Mouse (Mus musculus): ENCODE measurements at regions not wholly inside any gene's neighbourhood (a gene's known extent, or its start where the extent isn't known, plus 50 kb on each side); places are given as distances from the start of the nearest gene placed in this dataset.

DNA sequence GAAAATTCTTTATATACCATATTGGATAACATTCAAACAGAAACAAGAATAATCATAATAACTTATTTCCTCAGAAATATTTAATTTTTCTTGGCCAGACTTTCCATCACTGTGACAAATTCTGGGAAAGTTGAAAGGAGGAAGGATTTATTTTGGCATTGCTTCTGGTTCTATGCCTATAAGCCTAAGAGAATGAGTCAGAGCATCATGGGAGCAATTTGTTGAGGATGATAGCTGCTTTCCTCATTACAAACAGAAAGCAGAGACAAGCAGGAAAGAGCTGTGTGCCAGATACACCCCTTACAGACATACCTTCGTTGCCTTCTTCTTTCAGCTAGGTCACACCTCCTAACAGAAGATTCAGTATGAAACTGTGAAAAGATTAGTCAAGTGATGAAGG, 115.3 kb downstream of the Rgs21 start:
- peak; percentile 2 for DNase-seq (ENCODE audit: low read depth)

DNA sequence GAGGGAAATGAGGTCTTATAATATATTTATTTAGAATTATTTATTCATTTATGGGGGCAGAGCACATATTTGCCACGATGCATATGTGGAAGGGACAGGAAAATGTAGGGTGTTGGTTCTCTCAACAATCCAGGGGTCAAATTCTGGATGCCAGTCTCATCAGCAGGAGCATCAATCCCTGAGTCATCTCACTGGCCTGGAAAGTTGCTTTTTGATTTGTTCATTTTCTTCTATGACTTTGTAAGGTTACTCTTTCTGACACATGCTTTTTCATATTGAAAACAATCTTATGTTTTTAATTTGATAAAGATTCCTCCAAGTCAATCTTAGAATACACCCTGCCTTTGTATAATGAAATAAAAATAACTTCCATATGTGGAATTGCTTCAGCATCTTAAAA, 115.7 kb downstream of the Rgs21 start:
- no peak for DNase-seq (ENCODE audit: low read depth)

DNA sequence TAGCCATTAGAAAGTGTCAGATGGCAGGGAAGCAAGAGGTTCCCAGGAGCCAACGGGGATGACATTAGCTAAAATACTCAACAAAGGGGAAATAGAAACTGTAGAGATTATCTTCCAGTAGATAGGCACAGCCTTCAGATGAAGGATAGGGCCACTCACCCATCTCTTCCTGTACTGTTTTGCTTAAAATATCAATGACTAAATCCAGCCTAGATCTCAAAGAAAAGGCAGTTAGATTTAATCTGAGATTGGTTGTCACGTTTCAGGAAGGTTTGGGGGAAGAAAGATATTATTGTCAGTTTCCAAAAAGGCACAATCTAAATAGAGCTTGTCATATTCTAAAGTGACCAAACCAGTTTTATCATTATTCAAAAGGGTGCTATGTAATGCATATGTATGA, 130.8 kb downstream of the Rgs21 start:
- DNase-seq (ENCODE audit: low read depth), result no peak

- DNase-seq (ENCODE audit: low read depth), result no peak
These were observed 134.7 kb downstream of the Rgs21 start for GRCm38 (mm10) chr1:144432816-144433215.

DNA sequence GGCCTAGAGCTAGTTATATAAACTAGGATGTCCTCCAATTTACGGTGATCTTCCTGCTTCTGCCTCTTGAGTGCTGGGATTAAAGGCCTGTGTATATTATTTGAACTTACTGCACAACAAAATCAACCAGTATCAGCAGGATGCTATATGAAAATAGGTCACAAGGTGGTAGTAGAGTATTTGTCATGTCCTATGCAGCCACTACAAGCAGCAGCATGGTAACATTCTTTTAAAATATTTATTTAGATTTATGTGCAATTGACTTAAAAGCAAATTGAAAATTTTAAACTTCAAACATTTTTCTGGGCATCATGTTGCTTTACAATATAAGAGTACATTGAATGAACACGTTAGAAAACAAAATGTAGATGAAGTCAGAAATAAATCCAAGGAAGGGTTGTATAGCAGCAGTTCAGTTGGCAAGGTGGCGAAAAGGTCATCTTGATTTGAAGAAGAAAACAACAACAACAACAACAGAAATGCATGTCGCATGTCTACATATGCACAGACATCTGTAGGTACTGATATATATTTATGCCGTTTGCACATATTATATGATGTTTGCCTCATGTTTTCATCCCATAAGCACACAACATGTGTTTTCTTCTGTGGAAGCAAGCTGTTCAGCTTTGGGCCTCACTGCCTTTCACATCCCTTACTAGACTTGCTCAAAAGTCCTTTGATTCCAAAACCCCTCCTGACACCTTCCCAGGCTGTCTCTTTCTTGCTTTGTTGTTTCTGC, 135.8 kb downstream of the Rgs21 start:
- peak; percentile 19 for DNase-seq (ENCODE audit: low read depth)

GRCm38 (mm10) chr1:144421374-144421773, 146.1 kb downstream of the Rgs21 start:
- DNase-seq (ENCODE audit: low read depth), result no peak

- peak; percentile 37 for DNase-seq (ENCODE audit: low read depth)
These were observed 157.6 kb upstream of the Rgs1 start for GRCm38 (mm10) chr1:144406387-144407383.

DNA sequence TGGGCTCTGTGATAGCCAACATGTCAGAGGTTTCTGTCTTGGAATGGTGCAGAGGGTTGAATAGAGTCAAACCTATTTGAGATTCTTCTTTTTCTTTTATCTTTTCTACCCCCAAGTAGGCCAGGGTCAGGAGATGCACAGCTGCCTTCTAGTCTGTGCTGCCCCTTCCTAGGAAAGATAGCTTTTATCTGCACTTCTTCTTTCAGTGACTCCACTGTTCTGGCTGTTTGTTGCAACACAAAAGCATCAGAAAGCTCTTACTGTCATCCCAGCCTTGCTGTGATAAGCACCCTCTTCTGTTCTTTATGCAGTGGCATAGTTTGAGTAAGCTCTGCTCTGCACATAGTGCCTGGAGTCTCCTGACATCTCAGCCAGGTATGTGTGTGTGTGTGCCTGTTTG, 156.7 kb upstream of the Rgs1 start:
- no peak for DNase-seq (ENCODE audit: low read depth)

GRCm38 (mm10) chr1:144405031-144405430, 156.0 kb upstream of the Rgs1 start:
- DNase-seq (ENCODE audit: low read depth), result no peak

DNA sequence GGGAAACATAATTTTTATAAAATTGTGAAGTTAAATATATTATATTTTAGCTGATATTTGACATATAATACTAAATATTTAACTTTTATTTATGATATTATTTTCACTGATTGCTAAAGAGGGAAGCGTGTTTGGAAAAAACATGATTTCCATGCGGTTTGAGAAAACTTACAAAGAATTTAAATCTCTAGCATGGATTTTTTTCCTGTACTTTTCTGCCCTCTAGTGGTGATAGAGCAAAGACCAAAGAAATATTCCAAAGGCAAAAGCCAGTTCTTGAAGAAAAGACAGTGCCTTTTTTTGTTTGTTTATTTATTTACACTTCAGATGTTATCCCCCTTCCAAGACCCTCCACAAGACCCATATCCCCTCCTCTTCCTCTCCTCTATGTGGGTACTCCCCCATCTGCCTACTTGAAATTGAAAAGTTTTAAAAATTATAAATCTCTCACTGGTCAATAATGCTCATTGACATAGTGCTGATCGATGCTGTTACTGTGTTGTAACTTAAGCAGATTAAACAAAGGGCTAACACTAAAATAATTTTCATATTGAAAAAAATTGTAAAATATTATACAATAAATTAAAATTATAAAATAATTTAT, 131.1 kb upstream of the Rgs1 start:
- no peak for DNase-seq (ENCODE audit: low read depth)

- DNase-seq (ENCODE audit: low read depth), result no peak
These were observed 125.1 kb upstream of the Rgs1 start for GRCm38 (mm10) chr1:144374121-144374520.

DNA sequence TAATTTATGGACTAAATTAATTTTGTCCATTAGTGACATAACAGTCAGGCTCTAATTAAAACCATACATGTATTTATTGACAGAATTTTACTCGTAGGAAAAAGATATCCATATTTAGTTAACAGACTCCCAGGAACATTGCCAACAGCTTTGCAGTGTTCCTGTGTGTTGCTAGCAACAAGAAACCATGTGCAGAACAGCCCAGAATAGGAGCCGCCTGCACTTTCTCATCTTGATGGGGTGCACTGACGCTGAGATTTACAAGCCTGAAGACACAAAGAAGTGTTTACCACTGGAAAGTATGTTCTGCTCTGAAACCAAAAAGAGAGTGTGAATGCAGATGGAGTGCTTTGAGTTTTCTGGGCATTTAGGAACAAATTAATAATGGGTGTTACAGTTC, 118.5 kb upstream of the Rgs1 start:
- DNase-seq (ENCODE audit: low read depth), result no peak

DNA sequence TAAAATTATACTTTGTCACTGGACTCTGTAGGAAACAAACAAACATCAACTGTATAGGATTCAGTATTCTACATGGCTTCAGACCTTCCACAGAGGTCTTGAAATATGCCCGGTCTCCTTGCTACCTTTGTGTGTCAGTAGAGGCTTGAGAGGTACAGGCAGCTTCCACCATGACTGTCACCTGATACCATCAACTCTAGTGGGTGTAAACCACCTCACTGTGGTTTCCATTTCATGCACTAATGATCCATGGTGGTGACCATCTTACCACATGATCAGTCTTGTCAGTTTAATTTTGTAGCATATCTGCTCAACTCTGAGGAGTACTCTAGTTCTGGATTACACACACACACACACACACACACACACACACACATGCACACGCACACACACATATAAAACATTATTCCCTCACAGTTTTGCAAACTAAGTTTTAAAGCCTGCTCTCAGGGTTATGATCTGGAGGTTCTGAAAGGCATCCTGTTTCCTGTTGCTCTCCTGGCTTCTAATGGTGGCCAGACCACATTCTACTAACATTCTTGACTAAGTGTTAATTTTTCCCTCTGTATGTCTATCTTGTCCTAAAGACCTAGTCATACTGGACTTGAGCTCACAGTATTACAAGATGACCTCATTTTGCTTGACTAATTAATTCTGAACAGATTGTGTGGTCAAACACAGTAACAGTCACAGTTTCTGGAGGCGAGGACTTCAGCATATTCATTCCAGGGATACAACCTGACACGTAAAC, 106.7 kb upstream of the Rgs1 start:
- no peak for DNase-seq (ENCODE audit: low read depth)

- DNase-seq (ENCODE audit: low read depth), result no peak
These were observed 106.0 kb upstream of the Rgs1 start for GRCm38 (mm10) chr1:144355041-144355440.

- DNase-seq (ENCODE audit: low read depth), result no peak
These were observed 104.3 kb upstream of the Rgs1 start for GRCm38 (mm10) chr1:144353320-144353719.

DNA sequence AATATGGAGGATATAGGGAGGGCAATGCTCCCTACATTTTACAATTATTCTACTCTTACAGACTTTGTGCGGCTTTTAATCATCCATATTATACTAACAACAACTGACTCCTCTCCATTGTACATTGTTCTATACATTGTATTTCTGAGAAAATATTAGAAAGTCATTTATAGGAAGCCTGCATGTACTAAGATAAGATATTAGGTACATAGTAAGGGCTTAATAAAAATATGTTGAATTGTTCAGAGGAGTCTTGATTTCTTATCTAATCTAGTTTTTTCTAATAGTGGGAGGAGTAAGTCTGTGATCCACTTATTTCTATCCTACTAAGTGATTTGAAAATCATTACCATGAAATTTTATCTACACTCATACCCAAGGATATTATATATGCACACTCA, 94.8 kb upstream of the Rgs1 start:
- DNase-seq (ENCODE audit: low read depth), result no peak

DNA sequence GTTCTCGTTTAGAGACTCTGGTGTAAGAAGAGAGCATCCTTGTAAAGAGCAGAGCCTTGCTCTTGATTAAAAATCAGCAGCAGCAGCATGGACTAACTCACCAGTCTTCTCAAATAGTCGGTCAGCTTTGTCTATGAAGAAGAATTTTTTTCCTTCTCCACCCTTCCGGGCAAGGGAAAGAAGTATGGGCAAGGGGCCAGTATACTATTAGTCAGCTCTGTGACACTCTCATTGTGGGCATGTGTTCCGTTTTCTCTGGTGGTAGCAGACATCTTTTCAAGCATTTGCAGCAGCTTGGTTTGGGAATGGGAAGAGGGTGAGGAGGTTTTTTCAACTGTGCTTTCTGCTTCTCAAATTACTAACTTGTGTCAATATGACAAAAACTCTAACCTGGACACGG, 94.3 kb upstream of the Rgs1 start:
- DNase-seq (ENCODE audit: low read depth), result peak; percentile 49

GRCm38 (mm10) chr1:144337572-144337971, 88.5 kb upstream of the Rgs1 start:
- DNase-seq (ENCODE audit: low read depth), result no peak

DNA sequence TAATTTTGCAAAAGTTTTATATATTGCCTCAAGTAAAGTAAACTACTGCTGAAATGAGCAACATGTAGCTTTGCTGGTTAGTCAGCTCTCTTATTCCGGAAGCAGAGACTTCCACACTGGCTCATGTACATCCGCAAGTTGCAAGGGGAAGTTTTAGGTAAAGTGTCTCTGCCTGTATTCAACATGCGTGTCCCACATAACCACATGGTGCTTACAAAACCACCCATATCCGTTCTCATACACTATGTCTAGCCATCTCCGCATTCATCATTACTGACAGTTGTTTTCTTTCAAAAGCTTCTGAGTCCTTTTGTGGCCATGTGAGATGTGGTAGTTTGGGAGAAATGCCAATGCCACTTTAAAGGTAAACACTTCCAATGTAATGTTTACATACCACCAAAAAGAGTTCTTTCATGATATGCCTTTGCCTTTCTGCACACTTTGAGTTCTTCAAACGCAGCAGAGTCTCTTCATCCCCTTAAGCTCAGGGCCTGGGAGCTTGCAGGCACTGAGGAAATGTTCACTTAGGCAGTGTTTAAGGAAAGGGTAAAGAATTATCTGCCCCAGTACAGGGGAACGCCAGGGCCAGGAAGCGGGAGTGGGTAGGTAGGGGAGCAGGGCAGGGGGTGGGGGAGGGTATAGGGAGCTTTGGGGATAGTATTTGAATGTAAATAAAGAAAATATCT, 81.5 kb upstream of the Rgs1 start:
- no peak for DNase-seq (ENCODE audit: low read depth)

GRCm38 (mm10) chr1:144319406-144319805, 70.4 kb upstream of the Rgs1 start:
- no peak for DNase-seq (ENCODE audit: low read depth)

DNA sequence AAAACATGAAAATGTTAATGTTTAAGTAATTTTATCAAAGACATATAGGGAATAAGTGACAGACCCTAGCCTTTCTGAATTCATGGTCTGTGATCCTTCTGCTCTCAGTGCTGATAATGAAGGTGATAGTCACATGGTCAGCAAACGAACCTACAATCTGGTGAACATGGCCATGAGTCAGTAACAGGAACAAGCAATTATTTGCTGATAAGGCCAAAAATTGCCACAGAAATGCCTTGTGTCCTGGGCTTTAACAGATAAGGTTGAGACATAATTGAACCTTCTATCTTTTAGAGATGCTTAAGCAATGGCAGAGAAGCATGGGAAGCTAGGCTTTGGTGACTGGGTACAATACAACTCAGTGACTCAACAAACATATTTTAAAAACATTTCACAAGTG, 69.2 kb upstream of the Rgs1 start:
- DNase-seq (ENCODE audit: low read depth), result no peak
